Mouse (Mus musculus): ENCODE measurements around the gene Pik3ca.

Pik3ca gene

GRCm38 (mm10) chr3:32454329-32455021 is 57.0 kb downstream of the Pik3ca start:
- DNase-seq: no peak

- peak; percentile 76 to 82 for DNase-seq
Observed at GRCm38 (mm10) chr3:32459777-32460176, 62.3 kb downstream of the Pik3ca start.

GRCm38 (mm10) chr3:32467321-32467720 is 69.8 kb downstream of the Pik3ca start:
- DNase-seq: no peak

- DNase-seq: no peak
Observed at GRCm38 (mm10) chr3:32468411-32468810, 70.9 kb downstream of the Pik3ca start.

GRCm38 (mm10) chr3:32470449-32470848 is 73.0 kb downstream of the Pik3ca start:
- DNase-seq: no peak

GRCm38 (mm10) chr3:32471098-32471497 is 73.6 kb downstream of the Pik3ca start:
- peak in 1 of 2 experiments; percentile 34 for DNase-seq

GRCm38 (mm10) chr3:32472191-32472900 is 74.9 kb downstream of the Pik3ca start:
- DNase-seq: peak; percentile 32 to 51

- DNase-seq: peak in 1 of 2 experiments; percentile 43
Observed at GRCm38 (mm10) chr3:32473184-32473583, 75.7 kb downstream of the Pik3ca start.

- DNase-seq: no peak
Observed at GRCm38 (mm10) chr3:32479961-32480360, 82.5 kb downstream of the Pik3ca start.

GRCm38 (mm10) chr3:32483035-32483434 is 85.6 kb downstream of the Pik3ca start:
- no peak for DNase-seq

- no peak for DNase-seq
Observed at GRCm38 (mm10) chr3:32486543-32486942, 89.1 kb downstream of the Pik3ca start.

- DNase-seq: no peak
Observed at GRCm38 (mm10) chr3:32488172-32488571, 90.7 kb downstream of the Pik3ca start.

- DNase-seq: no peak
Observed at GRCm38 (mm10) chr3:32490076-32490927, 92.8 kb downstream of the Pik3ca start.

- DNase-seq: no peak
Observed at GRCm38 (mm10) chr3:32490928-32491315, 93.5 kb downstream of the Pik3ca start.

GRCm38 (mm10) chr3:32492097-32493090 is 94.9 kb downstream of the Pik3ca start, which contains the start of gene Kcnmb3:
Kcnmb3 (minus strand) TSS chr3:32492231.
- no peak for DNase-seq

GRCm38 (mm10) chr3:32494387-32495087 is 97.1 kb downstream of the Pik3ca start:
- peak; percentile 41 to 44 for DNase-seq

GRCm38 (mm10) chr3:32495088-32495770 is 97.8 kb downstream of the Pik3ca start:
- DNase-seq: no peak

GRCm38 (mm10) chr3:32495856-32496710 is 98.6 kb downstream of the Pik3ca start:
- DNase-seq: no peak

GRCm38 (mm10) chr3:32496711-32497070 is 99.2 kb downstream of the Pik3ca start:
- no peak for DNase-seq

- no peak for DNase-seq
Observed at GRCm38 (mm10) chr3:32500346-32500745, 102.9 kb downstream of the Pik3ca start.

Data from kidney, postnatal 4 days (tissue).